Mouse (Mus musculus) kidney, postnatal 0 days (tissue): Measurements from ENCODE around the gene Gsta4. TPM values are rescaled to one million over a fixed set of nuclear protein-coding genes. Genes with fewer than 3 reads are reported as not detected.

Source experiments
- ATAC-seq: fragments of 200-750 bp; cut with Nextera tagmentation; replicated peaks from 2 replicates; pipeline ENCODE4 v1.8.0; 2017; ENCODE audit warnings: low read depth, moderate number of reproducible peaks, moderate TSS enrichment, moderate library complexity; ENCODE audit not compliant: low FRiP score
- DNase-seq: peaks from one replicate; pipeline ENCODE4 v3.0.0-alpha.2; 2016; ENCODE audit warnings: low spot score
- H3K27ac ChIP-seq: fragments of 300-500 bp; sonication (generic); 2 replicates; pipeline ENCODE4 v1.5.1; 2014; ENCODE audit warnings: mild to moderate bottlenecking
- H3K27me3 ChIP-seq: fragments of 300-500 bp; sonication (generic); 2 replicates; pipeline ENCODE4 v1.6.1; 2014; ENCODE audit warnings: low read length, mixed read lengths; ENCODE audit not compliant: insufficient read depth
- H3K36me3 ChIP-seq: fragments of 300-500 bp; sonication (generic); 2 replicates; pipeline ENCODE4 v1.6.1; 2014; ENCODE audit warnings: low read length, mixed read lengths; ENCODE audit not compliant: insufficient read depth
- H3K4me1 ChIP-seq: fragments of 300-500 bp; sonication (generic); replicated peaks from 2 replicates; pipeline ENCODE4 v1.6.1; 2014; ENCODE audit warnings: antibody characterized with exemption, low read length, mixed read lengths; ENCODE audit not compliant: insufficient read depth
- H3K4me2 ChIP-seq: fragments of 300-500 bp; sonication (generic); 2 replicates; pipeline ENCODE4 v1.6.1; 2014; ENCODE audit warnings: mild to moderate bottlenecking, low read length, moderate library complexity, mixed read lengths
- H3K4me3 ChIP-seq: fragments of 300-500 bp; sonication (generic); replicated peaks from 2 replicates; pipeline ENCODE4 v1.5.1; 2014; ENCODE audit warnings: low read depth, low read length
- H3K9ac ChIP-seq: fragments of 300-500 bp; sonication (generic); 2 replicates; pipeline ENCODE4 v1.6.1; 2014; ENCODE audit warnings: low read depth, low read length
- H3K9me3 ChIP-seq: fragments of 300-500 bp; sonication (generic); replicated peaks from 2 replicates; pipeline ENCODE4 v1.6.1; 2016; ENCODE audit warnings: low read length, inconsistent platforms, mixed read lengths
- CTCF ChIP-seq: IDR thresholded peaks from 2 replicates; pipeline ENCODE4 v1.5.1; 2016; ENCODE audit warnings: antibody characterized with exemption, low read depth, mild to moderate bottlenecking, moderate library complexity
- WGBS: fragments of 180-500 bp; shearing (Covaris S2); extraction: QIAGEN DNeasy Blood & Tissue Kit; methylation state at CpG from one replicate; pipeline ENCODE4 v1.1.7; 2014; 5-methylcytosine and 5-hydroxymethylcytosine counted together
- polyA plus RNA-seq: library from polyadenylated mRNA; unstranded; fragments of >200 nt; fragmentation: Nextera tagmentation; extraction: Ambion mirVana; gene quantifications from 2 replicates; pipeline ENCODE4 v1.2.1, GENCODE M21; 2015

Gsta4 gene
- polyA plus RNA-seq, 1 experiment from 2014 or later: 194 TPM

DNA sequence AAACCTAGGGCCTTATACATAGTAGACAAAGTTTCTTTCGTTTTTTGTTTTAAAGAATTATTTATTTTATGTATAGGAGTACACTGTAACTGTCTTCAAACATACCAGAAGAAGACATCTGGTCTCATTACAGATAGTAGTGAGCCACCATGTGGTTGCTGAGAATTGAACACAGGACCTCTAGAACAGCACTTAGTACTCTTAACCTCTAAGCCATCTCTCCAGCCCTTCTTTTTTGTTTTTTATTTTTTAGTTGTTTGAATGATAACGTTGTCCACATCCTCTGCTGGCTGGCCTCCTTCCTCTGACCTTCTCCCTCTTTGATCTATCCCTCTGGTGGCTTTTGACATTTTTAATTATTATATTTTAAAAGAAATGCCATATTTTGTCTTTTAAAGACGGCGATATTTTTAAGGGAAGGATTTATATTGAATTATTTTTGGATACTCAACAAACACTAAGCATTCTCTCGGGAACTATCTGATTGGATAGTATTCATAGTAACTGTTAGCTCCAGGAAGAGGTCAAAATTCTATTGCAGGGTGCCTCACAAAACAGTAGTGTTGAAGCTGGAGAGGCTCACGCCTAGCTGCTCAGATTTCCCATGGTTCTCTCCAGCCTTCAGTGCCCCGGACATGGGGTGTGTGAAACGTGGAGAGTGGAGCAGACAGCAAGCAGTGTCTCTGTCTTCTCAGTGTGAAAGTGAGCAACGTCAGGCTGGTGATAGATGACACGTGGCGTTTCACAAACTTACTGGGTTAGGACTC lies 28.2 kb upstream of the Gsta4 start:
- no peak overlapping the region for H3K9ac ChIP-seq
- no peaks in the 10 kb centered on the region for H3K27me3 ChIP-seq
- H3K4me1 ChIP-seq: no peaks in the 10 kb centered on the region
- peaks cover 25% of the 10 kb centered on the region; the same call in 1 of the 2 replicates for H3K36me3 ChIP-seq
- DNase-seq (peak; percentile 85), ATAC-seq (peak; percentile 58; the same call in 1 of the 2 replicates)
- no peak; the same call in 1 of the 2 replicates for TF ChIP-seq CTCF
- no peak overlapping the region for H3K4me3 ChIP-seq
- no peak overlapping the region for H3K4me2 ChIP-seq
- no peaks in the 10 kb centered on the region for H3K9me3 ChIP-seq
- 64% methylated on average over 11 of the region's 11 CpGs for WGBS
- peak overlapping the region; percentile 63; the same call in 1 of the 2 replicates for H3K27ac ChIP-seq

DNA sequence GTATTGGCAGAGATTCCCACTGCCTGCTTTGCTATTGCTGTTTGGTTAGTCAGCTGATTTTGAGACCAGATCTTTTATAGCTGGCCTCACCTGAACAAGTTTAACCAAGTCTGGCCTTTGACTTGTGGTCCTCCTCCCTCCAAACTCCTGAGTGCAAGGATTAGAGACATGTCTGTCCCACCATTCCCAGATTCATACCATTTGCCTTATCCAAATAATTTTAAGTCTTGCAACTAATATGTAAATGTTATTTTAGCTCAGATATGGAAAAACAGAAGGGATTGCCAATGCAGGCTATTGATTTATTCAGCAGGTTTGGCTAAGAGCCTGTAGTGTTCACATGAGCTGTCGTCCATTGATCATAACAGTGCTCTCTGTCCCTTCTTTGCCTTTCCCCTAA lies 25.4 kb upstream of the Gsta4 start:
- Histone ChIP-seq H3K4me1 (no peaks in the 10 kb centered on the region), H3K27ac (no peak overlapping the region), H3K4me3 (no peak overlapping the region), H3K9me3 (no peaks in the 10 kb centered on the region), H3K27me3 (no peaks in the 10 kb centered on the region), H3K9ac (no peak overlapping the region), H3K36me3 (peaks cover 51% of the 10 kb centered on the region), H3K4me2 (no peak overlapping the region)
- ATAC-seq (no peak), DNase-seq (no peak)
- TF ChIP-seq CTCF: no peak
- 88% methylated on average over 1 of the region's 1 CpGs for WGBS

DNA sequence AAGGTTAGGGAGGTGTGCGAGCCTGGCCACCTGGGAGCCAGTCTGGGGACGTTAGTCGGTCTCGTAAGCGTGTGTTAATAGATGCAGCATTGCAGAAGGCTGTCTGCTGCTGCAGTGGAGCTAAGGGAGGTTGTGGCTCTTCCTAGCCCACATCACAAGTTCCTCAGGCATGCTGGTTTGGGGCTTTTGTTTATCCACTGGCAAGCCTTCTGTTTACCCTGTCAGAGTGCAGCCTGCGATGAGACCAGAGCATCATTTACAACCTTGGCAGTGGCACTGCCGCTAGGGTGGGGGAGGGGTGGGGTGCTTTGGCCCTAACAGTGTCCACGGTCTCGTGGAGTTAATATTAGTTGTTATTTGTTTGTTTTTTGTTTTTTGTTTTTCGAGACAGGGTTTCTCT lies 19.3 kb upstream of the Gsta4 start:
- no peak for DNase-seq
- WGBS: 74% methylated on average over 10 of the region's 10 CpGs

DNA sequence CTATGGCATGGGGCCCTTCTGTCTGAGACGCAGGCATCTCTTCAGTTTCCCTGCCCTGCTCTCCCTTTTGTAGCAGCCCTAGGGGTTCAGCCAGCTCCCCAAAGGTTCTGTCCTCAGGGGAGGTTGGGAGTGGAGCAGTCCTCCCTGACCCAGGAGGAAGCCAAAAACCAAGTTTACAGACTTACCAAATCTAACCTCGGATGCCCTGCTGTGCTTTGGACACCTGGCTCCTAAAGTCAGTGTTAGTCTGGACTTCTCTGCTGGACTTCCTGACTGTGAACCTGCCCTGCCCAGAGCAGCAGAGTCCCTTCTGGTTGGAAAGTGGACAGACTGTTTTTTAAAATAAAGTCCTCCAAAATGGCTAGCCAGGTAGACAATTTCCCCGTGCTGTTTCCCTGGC lies 17.8 kb upstream of the Gsta4 start:
- peaks cover 47% of the 10 kb centered on the region for H3K36me3 ChIP-seq
- H3K4me2 ChIP-seq: no peak overlapping the region
- no peak overlapping the region for H3K4me3 ChIP-seq
- TF ChIP-seq CTCF: no peak
- H3K27me3 ChIP-seq: no peaks in the 10 kb centered on the region
- ATAC-seq: no peak
- H3K4me1 ChIP-seq: no peaks in the 10 kb centered on the region
- H3K9ac ChIP-seq: no peak overlapping the region
- 94% methylated on average over 3 of the region's 3 CpGs for WGBS
- no peaks in the 10 kb centered on the region for H3K9me3 ChIP-seq
- no peak for DNase-seq
- no peak overlapping the region for H3K27ac ChIP-seq

More for the DNA sequence above, 19.3 kb upstream of the Gsta4 start:
- H3K9me3 ChIP-seq: no peaks in the 10 kb centered on the region
- H3K9ac ChIP-seq: no peak overlapping the region
- no peak for ATAC-seq
- H3K27me3 ChIP-seq: no peaks in the 10 kb centered on the region
- H3K4me2 ChIP-seq: no peak overlapping the region
- no peak overlapping the region for H3K4me3 ChIP-seq
- H3K4me1 ChIP-seq: no peaks in the 10 kb centered on the region
- no peak overlapping the region for H3K27ac ChIP-seq
- TF ChIP-seq CTCF: no peak
- peaks cover 54% of the 10 kb centered on the region for H3K36me3 ChIP-seq

DNA sequence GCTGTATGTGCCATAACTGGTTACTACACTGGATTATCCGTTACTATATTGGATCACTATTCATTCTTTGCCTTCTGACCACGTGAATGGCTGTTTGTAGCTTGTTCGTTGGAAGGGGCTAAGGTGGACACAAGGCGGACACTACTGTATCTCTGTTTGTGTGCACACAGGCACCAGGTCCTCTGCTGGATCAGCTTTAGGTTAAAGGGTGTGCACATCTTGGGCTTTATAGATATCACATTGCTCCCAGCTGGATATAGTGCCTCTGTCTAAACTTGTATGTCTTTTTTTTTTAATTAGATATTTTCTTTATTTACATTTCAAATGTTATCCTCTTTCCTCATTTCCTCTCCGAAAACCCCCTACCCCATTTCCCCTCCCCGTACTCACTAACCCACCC lies 17.1 kb upstream of the Gsta4 start:
- H3K4me2 ChIP-seq: no peak overlapping the region
- H3K9me3 ChIP-seq: no peaks in the 10 kb centered on the region
- WGBS: 96% methylated on average over 6 of the region's 6 CpGs
- no peaks in the 10 kb centered on the region for H3K4me1 ChIP-seq
- H3K36me3 ChIP-seq: peaks cover 42% of the 10 kb centered on the region
- TF ChIP-seq CTCF: no peak
- H3K27me3 ChIP-seq: no peaks in the 10 kb centered on the region
- no peak overlapping the region for H3K27ac ChIP-seq
- ATAC-seq (no peak), DNase-seq (no peak)
- H3K4me3 ChIP-seq: no peak overlapping the region
- no peak overlapping the region for H3K9ac ChIP-seq

DNA sequence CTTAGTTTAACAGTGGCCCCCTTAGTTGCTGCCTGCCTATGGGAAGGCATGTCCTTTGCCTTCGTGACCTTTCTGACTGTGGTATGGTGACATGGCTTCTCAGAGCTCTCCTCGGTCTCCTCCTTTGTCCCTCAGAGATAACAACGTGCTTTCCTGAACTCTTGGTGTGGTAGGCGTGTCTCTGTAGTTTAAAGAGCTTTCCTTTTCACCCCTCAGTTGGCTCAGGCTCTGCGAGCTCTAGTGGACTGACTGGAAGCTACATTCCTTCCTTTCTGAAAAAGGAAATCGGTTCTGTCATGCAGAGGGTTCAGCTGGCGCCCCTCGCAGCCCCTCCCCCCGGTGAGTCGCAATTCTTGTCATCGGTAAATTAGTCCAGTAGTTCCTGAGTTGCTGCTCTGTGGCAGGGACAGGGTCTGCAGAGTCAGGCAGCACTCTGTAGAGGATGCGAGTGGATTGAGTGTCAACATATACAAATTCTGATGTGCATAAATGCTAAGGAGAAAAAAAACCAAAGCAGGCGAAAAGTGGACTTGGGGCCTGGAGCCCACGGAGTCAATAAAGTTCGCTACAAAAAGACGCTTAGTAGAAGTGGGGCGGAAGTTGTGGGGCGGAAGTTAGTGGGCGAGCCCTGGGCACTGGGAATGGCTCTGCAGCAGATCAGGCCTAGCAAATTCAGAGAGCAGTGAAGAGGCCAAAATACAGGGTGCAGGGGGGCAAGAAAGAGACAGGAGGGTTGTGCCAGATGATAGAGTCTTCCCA lies 15.7 kb upstream of the Gsta4 start:
- Histone ChIP-seq H3K27me3 (no peaks in the 10 kb centered on the region), H3K9me3 (no peaks in the 10 kb centered on the region), H3K4me1 (no peaks in the 10 kb centered on the region), H3K36me3 (peaks cover 28% of the 10 kb centered on the region; the same call in 1 of the 2 replicates), H3K9ac (no peak overlapping the region), H3K27ac (no peak overlapping the region), H3K4me3 (no peak overlapping the region), H3K4me2 (no peak overlapping the region)
- ATAC-seq: no peak
- no peak for TF ChIP-seq CTCF
- no peak for DNase-seq
- WGBS: 82% methylated on average over 19 of the region's 19 CpGs
